Mouse (Mus musculus) thymus, adult 2 months (tissue): ENCODE measurements around the gene Glmp. TPM values are rescaled to one million over a fixed set of nuclear protein-coding genes. Genes with fewer than 3 reads are reported as not detected.
A peak's percentile ranks its signal among the peaks of the same experiment; 100 is the strongest.

Source experiments
- DNase-seq: peaks from one replicate; pipeline ENCODE4 v3.0.0; 2021
- H3K27ac ChIP-seq: fragments of 200-500 bp; 2 replicates; pipeline ENCODE4 v1.5.1; 2012; ENCODE audit warnings: low read length, control low read depth; ENCODE audit not compliant: control insufficient read depth, insufficient read depth
- H3K27me3 ChIP-seq: fragments of 200-500 bp; 2 replicates; pipeline ENCODE4 v1.6.1; 2012; ENCODE audit warnings: mild to moderate bottlenecking, low read length, moderate library complexity, mixed read lengths; ENCODE audit not compliant: control insufficient read depth, insufficient read depth
- H3K36me3 ChIP-seq: fragments of 200-500 bp; 2 replicates; pipeline ENCODE4 v1.6.1; 2012; ENCODE audit warnings: mild to moderate bottlenecking, low read length, moderate library complexity; ENCODE audit not compliant: control insufficient read depth, insufficient read depth
- H3K4me1 ChIP-seq: fragments of 200-500 bp; replicated peaks from 2 replicates; pipeline ENCODE4 v1.6.1; 2012; ENCODE audit warnings: low read length; ENCODE audit not compliant: control insufficient read depth, insufficient read depth
- H3K4me3 ChIP-seq: fragments of 200-500 bp; 2 replicates; pipeline ENCODE4 v1.5.1; 2012; ENCODE audit warnings: mild to moderate bottlenecking, low read length, control low read depth, moderate library complexity; ENCODE audit not compliant: control insufficient read depth, insufficient read depth
- CTCF ChIP-seq: fragments of 200-500 bp; IDR thresholded peaks from 2 replicates; pipeline ENCODE4 v1.5.1; 2012; ENCODE audit warnings: mild to moderate bottlenecking, control low read depth, low read length, moderate library complexity, borderline replicate concordance; ENCODE audit not compliant: control insufficient read depth, poor library complexity, insufficient read depth; ENCODE audit errors: extremely low read depth
- POLR2A ChIP-seq: fragments of 200-500 bp; IDR thresholded peaks from 2 replicates; pipeline ENCODE4 v1.6.1; 2012; ENCODE audit warnings: mild to moderate bottlenecking, low read length, control low read depth, moderate library complexity; ENCODE audit not compliant: control insufficient read depth, poor library complexity, insufficient read depth; ENCODE audit errors: extremely low read depth
- WGBS: fragments of 180-500 bp; shearing (Covaris S2); methylation state at CpG from one replicate; pipeline ENCODE4 v1.1.7; 2018; 5-methylcytosine and 5-hydroxymethylcytosine counted together
- polyA plus RNA-seq: library from polyadenylated mRNA; depleted of rRNA; stranded (reverse); fragments of >200 nt; gene quantifications from 2 replicates; pipeline ENCODE4 v1.2.3, GENCODE M21; 2012

The Glmp gene
- polyA plus RNA-seq, 1 experiment: 237 TPM

- Histone ChIP-seq H3K27me3 (no peaks in the 10 kb centered on the region), H3K36me3 (peaks cover 97% of the 10 kb centered on the region), H3K4me3 (no peak overlapping the region), H3K27ac (no peak overlapping the region), H3K4me1 (no peaks in the 10 kb centered on the region)
- no peak for DNase-seq
- no peak for TF ChIP-seq POLR2A
- TF ChIP-seq CTCF: no peak
- 97% methylated on average over 9 of the region's 9 CpGs for whole genome bisulfite sequencing
These were observed 28.1 kb downstream of the Glmp start for GRCm38 (mm10) chr3:88352907-88353306.

DNA sequence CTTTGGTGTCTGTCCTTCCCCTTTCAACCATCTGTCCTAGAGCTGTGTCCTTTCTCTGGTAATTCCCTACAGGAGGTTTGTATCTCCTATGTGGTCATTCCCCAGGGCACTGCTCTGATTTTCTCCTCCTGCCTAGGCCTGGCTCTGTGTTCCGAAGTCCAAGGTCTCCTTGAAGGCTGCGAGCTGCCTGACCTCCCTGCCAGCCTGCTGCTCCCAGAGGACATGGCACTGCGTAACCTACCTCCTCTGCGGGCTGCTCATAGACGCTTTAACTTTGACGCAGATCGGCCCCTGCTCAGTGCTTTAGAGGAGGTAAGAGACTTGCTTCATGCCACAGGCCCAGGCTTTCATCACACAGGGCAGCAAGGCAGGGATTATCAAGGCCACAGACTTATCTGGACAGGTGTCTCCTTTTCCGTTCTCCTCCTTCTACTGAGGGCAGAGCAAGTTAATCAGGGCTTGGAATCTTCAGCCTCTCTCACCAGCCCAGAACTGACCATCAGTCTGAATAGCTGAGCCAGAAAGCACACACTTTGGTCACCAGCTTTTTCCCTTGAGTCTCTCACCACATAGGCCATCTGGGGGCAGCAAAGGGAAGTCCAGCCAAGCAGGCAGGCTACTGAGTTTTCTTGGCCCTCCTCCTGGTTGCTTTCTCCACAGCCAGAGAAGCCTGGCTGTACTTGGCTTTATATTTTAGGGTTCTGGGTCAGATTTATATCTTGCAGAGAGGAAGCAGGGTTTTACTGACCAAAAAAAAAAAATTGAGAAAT, 29.8 kb downstream of the Glmp start:
- H3K27ac ChIP-seq: no peak overlapping the region
- H3K27me3 ChIP-seq: no peaks in the 10 kb centered on the region
- 99% methylated on average over 8 of the region's 8 CpGs for WGBS
- no peak for DNase-seq
- H3K4me3 ChIP-seq: no peak overlapping the region
- no peaks in the 10 kb centered on the region for H3K4me1 ChIP-seq
- peaks cover 95% of the 10 kb centered on the region for H3K36me3 ChIP-seq
- TF ChIP-seq POLR2A (no peak), CTCF (no peak)

DNA sequence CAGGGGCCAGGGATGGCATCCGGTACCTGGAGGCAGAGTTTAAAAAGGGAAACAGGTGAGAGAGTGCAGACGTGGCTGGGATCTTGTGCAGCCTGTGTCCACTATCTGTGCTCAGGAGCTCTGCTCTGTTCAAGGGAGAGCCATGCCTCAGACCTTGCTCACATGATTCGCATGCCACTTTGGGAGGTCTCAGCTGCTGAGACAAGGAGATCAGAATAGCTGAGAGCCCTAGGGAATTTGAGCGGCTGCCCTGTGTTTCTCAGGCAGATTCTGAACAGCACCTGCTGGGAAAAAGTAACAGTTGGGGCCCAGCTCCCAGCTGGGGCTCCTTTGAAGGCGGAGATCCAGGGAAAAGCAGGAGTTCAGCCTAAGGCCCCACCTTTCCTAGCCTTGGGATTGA, 34.8 kb downstream of the Glmp start:
- TF ChIP-seq POLR2A (no peak), CTCF (no peak)
- Histone ChIP-seq H3K4me3 (no peak overlapping the region), H3K4me1 (peaks cover 18% of the 10 kb centered on the region), H3K36me3 (peaks cover 50% of the 10 kb centered on the region), H3K27ac (no peak overlapping the region), H3K27me3 (no peaks in the 10 kb centered on the region)
- WGBS: 92% methylated on average over 5 of the region's 5 CpGs
- DNase-seq: no peak

DNA sequence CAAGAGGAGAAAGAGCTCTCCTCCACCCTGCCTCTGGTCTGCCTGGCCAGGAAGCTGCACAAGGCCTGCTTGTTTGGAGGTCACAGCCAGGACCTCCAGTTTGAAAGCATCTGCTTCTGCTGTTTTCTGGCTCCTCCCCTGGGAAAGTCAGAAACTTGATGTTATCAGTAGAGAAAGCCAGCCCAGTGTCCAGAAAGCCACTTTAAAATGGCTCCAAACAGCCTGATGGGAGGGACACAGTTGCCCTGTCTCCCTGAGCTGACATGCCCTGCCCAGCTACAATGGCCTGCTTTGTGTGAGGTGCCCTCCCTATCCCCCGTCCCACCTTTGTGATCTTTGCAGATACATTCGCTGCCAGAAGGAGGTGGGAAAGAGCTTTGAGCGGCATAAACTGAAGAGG, 35.2 kb downstream of the Glmp start:
- no peaks in the 10 kb centered on the region for H3K27me3 ChIP-seq
- TF ChIP-seq CTCF: no peak
- TF ChIP-seq POLR2A: no peak
- H3K4me1 ChIP-seq: peaks cover 18% of the 10 kb centered on the region
- H3K4me3 ChIP-seq: no peak overlapping the region
- H3K36me3 ChIP-seq: peaks cover 46% of the 10 kb centered on the region
- no peak for DNase-seq
- WGBS: 69% methylated on average over 3 of the region's 3 CpGs
- H3K27ac ChIP-seq: no peak overlapping the region

- 22% methylated on average over 6 of the region's 6 CpGs for WGBS
- H3K36me3 ChIP-seq: peaks cover 34% of the 10 kb centered on the region
- H3K4me1 ChIP-seq: peaks cover 24% of the 10 kb centered on the region
- no peak overlapping the region for H3K27ac ChIP-seq
- no peaks in the 10 kb centered on the region for H3K27me3 ChIP-seq
- DNase-seq: peak; percentile 17
- H3K4me3 ChIP-seq: no peak overlapping the region
- TF ChIP-seq CTCF: no peak
- TF ChIP-seq POLR2A: no peak
These were observed 36.3 kb downstream of the Glmp start for GRCm38 (mm10) chr3:88361096-88361495.

DNA sequence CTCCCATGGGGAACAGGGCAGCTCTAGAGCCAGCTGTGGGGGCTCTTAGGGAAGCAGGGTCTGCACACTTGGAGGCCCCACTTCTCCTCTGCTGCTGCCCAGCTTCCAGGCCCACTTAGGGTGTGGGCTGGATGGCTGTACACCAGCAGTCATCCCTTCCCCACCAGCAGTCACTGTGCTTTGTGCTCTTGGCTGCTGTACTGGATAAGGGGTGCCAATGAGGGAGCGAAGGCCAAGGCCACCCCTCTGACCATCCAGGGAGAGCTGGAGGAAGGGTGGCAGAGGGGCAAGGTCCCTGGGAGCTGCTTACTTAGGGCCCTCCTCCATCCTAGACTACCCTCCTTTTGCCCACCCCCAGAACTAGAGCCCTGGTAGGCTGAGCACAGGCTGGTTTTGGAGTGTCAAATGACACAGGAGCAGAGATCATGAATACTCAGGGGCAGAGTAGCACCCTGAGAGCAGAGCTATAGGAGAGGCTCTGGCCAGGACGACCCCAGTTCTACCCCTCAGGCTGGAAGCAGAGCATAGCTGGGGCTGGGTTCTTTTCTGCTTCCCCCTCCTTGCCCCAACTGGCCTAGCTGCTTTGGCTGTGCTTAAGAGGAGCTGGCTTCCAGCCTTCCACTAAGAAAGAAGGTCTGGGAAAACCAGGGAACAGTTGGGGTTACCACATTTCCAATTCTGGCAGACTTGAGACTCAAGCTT, 36.9 kb downstream of the Glmp start:
- no peak for DNase-seq
- Histone ChIP-seq H3K36me3 (peaks cover 28% of the 10 kb centered on the region), H3K4me1 (peaks cover 25% of the 10 kb centered on the region), H3K27me3 (no peaks in the 10 kb centered on the region), H3K4me3 (no peak overlapping the region), H3K27ac (no peak overlapping the region)
- TF ChIP-seq POLR2A (no peak), CTCF (no peak)
- WGBS: 98% methylated on average over 2 of the region's 2 CpGs

DNA sequence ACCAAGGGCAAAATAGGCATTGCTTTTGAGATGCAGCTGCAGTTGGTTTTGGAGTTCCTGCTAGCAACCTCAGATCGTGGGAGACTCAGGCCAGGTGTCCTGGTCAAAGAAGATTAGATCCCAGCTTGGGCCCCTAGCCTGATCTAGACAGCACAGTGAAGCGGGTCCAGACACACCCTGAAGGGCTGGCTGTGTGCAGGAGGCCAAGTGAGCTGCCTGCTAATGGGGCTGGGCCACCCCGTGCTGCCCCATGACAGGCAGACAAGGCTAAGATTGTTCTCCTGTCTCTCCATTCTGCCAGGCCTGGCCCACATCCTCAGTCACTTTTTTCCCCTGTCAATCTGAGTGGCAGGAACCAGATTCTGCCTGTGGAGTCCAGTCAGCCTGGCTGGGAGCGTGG, 38.9 kb downstream of the Glmp start:
- no peaks in the 10 kb centered on the region for H3K27me3 ChIP-seq
- DNase-seq: no peak
- WGBS: 72% methylated on average over 4 of the region's 4 CpGs
- peaks cover 27% of the 10 kb centered on the region for H3K4me1 ChIP-seq
- no peak for TF ChIP-seq CTCF
- no peak for TF ChIP-seq POLR2A
- H3K4me3 ChIP-seq: no peak overlapping the region
- no peak overlapping the region for H3K27ac ChIP-seq
- H3K36me3 ChIP-seq: peaks cover 11% of the 10 kb centered on the region
